Mouse (Mus musculus) bone marrow macrophage, adult 2 months (primary cell): ENCODE results near the gene Dhdh. TPM values are rescaled to one million over a fixed set of nuclear protein-coding genes. Genes with fewer than 3 reads are reported as not detected.
"Not testable (repeated sequence)": the region's sequence is repeated elsewhere in the genome, so short reads cannot be mapped to it uniquely, and the experiment has no call there.

Experiments used
- H3K27ac ChIP-seq: 2 replicates; pipeline ENCODE4 v1.5.1; 2012; ENCODE audit warnings: low read depth, low read length; ENCODE audit not compliant: insufficient read depth
- H3K4me1 ChIP-seq: 2 replicates; pipeline ENCODE4 v1.6.1; 2012; ENCODE audit warnings: low read length; ENCODE audit not compliant: control insufficient read depth, insufficient read depth
- H3K4me3 ChIP-seq: 2 replicates; pipeline ENCODE4 v1.5.1; 2012; ENCODE audit warnings: mild to moderate bottlenecking, low read length, moderate library complexity; ENCODE audit not compliant: insufficient read depth
- CTCF ChIP-seq: IDR thresholded peaks from 2 replicates; pipeline ENCODE4 v1.5.1; 2012; ENCODE audit warnings: low read depth, mild to moderate bottlenecking, low read length, moderate library complexity
- POLR2A ChIP-seq: IDR thresholded peaks from 2 replicates; pipeline ENCODE4 v1.6.1; 2012; ENCODE audit warnings: mild to moderate bottlenecking, low read depth, low read length, borderline replicate concordance
- polyA plus RNA-seq: library from polyadenylated mRNA; stranded (reverse); fragments of >200 nt; gene quantifications from 2 replicates; pipeline ENCODE4 v1.2.4, GENCODE M21; 2012; ENCODE audit not compliant: missing spikeins, insufficient read depth, insufficient read length

Dhdh gene
- polyA plus RNA-seq, 1 experiment, result 22.0 TPM

DNA sequence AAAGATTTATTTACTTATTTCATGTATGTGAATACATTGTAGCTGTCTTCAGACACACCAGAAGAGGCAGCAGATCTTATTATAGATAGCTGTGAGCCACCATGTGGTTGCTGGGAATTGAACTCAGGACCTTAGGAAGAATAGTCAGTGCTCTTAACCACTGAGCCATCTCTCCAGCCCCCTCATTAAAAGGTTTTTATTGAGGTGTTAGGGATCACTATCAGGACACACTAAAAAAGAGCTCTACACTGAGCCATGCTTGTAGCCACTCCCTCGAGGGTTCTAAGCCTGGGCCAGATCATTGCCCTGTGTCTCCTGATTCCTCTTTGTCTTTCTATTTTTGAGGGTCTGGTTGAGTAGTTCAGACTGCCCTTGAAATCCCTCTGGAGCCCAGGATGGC lies 12.2 kb downstream of the Dhdh start:
- TF ChIP-seq CTCF (no peak), POLR2A (no peak)
- Histone ChIP-seq H3K4me3 (no peak overlapping the region), H3K4me1 (no peaks in the 10 kb centered on the region), H3K27ac (no peak overlapping the region)

DNA sequence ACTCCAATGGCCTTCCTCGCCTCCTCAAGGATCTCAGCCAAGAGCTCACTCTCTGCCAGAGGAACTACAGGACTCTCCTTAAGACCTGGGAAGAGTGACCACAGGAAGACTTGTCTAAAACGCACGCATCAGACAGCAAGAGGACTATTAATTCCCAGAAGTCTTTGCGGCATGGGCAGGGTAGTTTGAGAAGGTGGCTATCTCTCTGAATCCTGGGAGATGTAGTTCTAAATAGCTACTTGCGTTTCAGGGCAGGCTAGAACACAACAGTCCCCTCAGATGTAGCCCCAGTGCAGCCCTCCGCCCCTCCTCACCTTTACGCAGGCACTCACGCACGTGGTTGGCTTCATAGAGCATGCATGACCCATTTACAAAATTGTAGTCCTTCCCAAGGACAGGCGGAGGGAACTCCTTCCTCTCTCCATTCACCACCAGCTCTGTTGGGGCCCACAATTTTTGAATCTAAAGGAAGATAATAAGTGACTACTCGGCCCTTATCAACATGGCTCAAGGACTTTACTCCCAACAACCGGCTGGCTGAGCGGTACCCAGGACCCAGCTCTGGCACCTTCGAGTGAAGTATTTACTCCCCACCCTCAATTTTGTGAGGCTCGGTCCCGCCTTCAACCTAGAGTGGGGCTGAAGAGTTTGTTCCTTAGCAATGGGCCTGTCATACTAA lies 13.2 kb downstream of the Dhdh start:
- no peak overlapping the region for H3K27ac ChIP-seq
- H3K4me3 ChIP-seq, result no peak overlapping the region
- TF ChIP-seq POLR2A (no peak), CTCF (no peak)
- H3K4me1 ChIP-seq, result no peaks in the 10 kb centered on the region

DNA sequence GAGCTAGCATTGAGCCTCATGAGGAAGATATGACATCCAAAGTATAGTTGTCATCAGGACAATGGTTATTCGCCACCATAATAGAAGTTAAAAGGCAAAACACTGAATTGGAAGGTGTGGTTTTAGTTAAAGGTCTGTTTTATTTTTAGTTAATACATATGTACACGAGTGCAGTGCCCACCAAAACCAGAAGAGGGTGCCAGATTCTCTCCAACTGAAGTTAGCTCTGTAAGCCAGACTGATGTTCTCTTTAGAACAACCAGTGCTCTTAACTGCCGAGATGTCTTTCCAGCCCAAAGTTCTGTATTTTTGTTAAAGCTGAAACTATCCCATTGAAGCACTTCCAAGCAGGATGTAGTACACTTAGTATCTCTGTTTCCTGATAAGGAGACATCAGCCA lies 17.7 kb downstream of the Dhdh start:
- TF ChIP-seq POLR2A (no peak), CTCF (no peak)
- Histone ChIP-seq H3K4me3 (no peak overlapping the region), H3K4me1 (peaks cover 4% of the 10 kb centered on the region), H3K27ac (no peak overlapping the region)

DNA sequence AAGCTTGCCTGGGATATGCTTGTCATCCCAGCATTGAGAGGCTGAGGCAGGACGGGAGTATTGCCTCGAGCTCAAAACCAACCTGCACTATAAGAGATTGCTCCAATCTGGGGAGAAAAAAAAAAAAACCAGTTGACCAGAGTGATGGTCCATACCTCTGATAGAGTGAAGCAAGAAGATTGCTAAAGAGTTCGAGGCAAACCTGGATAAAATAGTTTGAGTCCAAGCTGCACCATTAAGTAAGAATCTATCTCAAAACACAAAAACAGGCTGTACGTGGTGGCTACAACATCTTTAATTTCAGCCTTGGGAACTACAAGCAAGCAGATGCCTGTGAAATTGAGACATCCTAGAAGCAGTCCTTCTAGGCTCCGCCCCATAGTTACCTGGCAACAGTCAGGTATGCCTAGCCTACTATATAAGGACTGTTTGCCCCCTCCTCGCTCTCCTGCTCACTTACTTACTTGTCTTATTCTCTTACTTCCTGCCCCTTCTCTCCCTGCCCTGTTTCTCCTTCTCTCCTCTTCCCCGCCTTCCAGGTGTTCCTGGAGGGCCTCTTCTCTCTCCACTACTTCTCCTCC lies 21.4 kb downstream of the Dhdh start:
- no peak for TF ChIP-seq CTCF
- no peak for TF ChIP-seq POLR2A
- Histone ChIP-seq H3K4me1 (peaks cover 21% of the 10 kb centered on the region), H3K27ac (no peak overlapping the region), H3K4me3 (peak overlapping the region; percentile 42)

DNA sequence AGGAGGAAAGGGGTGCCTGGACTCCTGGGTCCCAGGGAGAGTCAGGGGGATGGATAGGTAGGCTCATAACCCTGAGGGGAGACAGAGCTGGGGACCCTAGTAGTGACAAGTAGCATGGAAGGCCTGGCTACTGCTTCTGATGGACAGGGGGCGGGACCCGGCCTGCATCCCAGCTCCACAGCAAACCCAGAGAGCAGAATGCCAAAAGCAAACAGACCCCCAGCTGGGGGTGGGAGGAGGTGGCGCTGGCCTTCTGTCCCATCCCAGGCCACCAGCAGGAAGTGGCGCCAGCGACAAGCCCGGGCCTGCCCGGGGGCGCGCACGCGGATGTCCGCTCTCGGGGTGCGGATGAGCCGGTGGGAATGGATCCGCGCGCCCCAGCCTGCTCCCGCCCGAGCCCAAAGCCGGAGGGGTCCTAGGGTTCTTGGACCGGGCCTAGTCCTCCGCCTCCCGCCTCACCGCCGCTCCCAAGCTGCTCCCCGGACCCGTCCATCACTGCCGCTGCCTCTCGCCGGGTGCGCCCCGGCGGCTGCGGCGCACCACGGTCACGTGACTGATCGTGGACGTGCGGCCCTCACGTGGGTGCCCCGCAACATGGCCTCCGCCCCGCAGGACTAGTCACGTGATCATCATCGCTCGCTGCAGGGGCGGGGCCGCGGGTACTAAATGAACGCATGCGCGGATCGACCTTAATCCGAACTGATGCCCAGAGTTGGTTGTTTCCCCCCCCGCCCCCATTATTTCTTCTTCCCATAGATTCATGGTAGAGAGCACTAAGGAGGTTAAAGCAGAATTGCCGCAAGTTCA lies 22.1 kb downstream of the Dhdh start, which contains the start of gene Bax:
TSS of gene Bax (minus strand) at position 616 of the 807 bp plus-strand sequence.
- Histone ChIP-seq H3K27ac (peak within 1 kb of the TSS; percentile 78), H3K4me1 (peaks cover 27% of the 10 kb centered on the region), H3K4me3 (peak within 1 kb of the TSS; percentile 89)
- TF ChIP-seq CTCF (no peak), POLR2A (no peak)

DNA sequence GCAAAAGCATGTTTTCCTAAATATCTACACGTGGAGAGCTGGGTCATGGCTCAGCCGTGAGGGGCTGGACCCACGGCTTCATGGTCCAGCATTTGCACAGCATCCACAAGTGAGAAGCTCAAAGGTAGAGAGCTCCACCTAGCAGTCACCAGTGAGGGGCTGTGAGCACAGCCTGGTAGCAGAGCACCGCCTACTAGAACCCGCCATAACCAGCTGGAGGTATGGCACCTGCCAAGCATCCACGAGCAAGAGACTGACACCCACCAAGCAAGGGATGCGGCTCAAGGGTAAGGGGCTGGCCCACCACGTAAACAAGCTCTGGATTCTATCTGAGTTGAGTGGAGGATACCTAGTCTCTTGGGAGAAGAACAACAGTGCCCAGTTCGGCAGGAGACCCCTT lies 23.1 kb downstream of the Dhdh start:
- TF ChIP-seq POLR2A, result no peak
- no peak for TF ChIP-seq CTCF
- peak overlapping the region; percentile 78 for H3K27ac ChIP-seq
- H3K4me1 ChIP-seq, result peaks cover 32% of the 10 kb centered on the region
- peak overlapping the region; percentile 89 for H3K4me3 ChIP-seq

DNA sequence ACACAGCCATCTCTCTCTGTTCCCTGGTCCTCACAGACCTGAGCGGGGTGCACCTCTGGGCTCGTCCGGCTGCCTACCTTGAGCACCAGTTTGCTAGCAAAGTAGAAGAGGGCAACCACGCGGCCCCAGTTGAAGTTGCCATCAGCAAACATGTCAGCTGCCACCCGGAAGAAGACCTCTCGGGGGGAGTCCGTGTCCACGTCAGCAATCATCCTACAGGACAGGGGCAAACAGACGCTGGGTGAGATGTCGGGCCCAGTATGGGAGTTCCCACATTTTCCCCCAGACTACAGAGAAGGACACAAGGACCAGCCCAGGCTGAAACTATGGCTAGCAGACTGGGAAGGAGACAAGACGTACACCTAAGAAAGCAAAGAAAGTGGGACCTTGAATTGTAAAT lies 23.5 kb downstream of the Dhdh start:
- Histone ChIP-seq H3K4me3 (peak overlapping the region; percentile 89), H3K4me1 (peaks cover 36% of the 10 kb centered on the region), H3K27ac (peak overlapping the region; percentile 78)
- TF ChIP-seq POLR2A, result no peak
- TF ChIP-seq CTCF, result no peak

DNA sequence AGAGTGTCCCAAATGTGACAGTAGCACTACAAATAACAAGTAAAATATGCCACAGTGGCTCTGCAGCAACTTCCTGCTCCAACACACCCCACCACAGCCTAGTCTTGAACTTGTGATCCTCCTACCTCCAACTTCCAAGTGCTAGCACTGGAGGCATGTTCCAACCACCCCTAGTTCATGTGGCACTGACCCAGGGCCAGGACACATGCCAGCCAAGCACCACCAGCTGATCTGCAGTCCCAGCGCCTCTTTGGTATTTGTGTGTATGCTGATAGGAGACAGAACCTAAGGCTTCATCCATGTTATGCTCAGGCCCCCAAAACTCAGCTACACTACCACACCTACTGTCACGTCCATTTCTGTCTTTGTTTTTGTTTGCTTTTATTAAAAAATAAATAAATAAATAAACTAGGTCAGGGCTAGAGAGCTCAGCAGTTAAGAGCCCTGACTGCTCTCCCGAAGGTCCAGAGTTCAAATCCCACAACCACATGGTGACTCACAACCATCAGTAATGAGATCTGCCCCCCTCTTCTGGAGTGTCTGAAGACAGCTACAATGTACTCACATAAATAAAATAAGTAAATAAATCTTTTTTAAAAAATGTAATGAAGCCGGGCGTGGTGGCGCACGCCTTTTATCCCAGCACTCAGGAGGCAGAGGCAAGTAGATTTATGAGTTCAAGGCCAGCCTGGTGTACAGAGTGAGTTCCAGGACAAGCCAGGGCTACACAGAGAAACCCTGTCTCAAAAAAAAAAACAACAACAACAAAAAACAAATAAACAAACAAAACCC lies 24.4 kb downstream of the Dhdh start:
- Histone ChIP-seq H3K27ac (peak overlapping the region; percentile 22), H3K4me1 (peaks cover 36% of the 10 kb centered on the region), H3K4me3 (peak overlapping the region; percentile 89; the same call in 1 of the 2 replicates)
- TF ChIP-seq POLR2A, result no peak
- no peak for TF ChIP-seq CTCF

DNA sequence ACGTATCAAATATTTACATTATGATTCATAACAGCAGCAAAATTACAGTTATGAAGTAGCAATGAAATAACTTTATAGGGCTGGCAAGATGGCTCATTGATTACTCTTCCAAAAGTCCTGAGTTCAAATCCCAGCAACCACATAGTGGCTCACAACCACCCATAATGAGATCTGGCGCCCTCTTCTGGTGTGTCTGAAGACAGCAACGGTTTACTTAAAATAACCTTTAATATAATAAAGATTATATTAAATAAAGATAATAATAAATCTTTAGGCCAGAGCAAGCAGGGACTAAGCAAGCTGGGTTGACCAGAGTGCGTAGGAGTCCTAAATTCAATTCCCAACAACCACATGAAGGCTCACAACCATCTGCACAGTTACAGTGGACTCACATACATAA lies 25.7 kb downstream of the Dhdh start:
- H3K4me1 ChIP-seq, result peaks cover 36% of the 10 kb centered on the region
- not testable (repeated sequence) for H3K27ac ChIP-seq, H3K4me3 ChIP-seq
